Comparison of ENCODE assay signal across 16 mouse cellular contexts in genomic region chr13:43269460-43270219, GRCm38 (mm10). TPM values are rescaled to one million over a fixed set of nuclear protein-coding genes. Genes with fewer than 3 reads are reported as not detected.
DNase-seq lines count a peak whose midpoint lies in the region; ATAC-seq and TF ChIP-seq lines count a peak whose summit lies in the region.
"Had no signal": no experiment of that assay in that cellular context is flagged by ENCODE, and none has a peak within 500 bp of the region (broad histone marks: within the 10 kb centered on the region; RNA-seq: fewer than 3 reads in every experiment).

No protein-coding gene starts in this region.

- no peak for TF ChIP-seq CTCF in layer of hippocampus, adult 2 months (conservative IDR thresholded peaks at IDR 0.05)
- no peak for TF ChIP-seq CTCF in hindbrain, postnatal 0 days (IDR thresholded peaks at IDR 0.05; ENCODE audit: low read depth)
- TF ChIP-seq CTCF in heart, adult 2 months (IDR thresholded peaks at IDR 0.05): no peak

- intact Hi-C loops in heart, adult 2 months (cut with DNase I): no loop called here

- 21% methylated on average over 4 of the region's 4 CpGs for WGBS in hindbrain, postnatal 0 days
- WGBS in heart, adult 2 months: 53% methylated on average over 4 of the region's 4 CpGs

- H3K27ac ChIP-seq in layer of hippocampus, adult 2 months: peak overlapping the region; percentile 84
- H3K27ac ChIP-seq in hindbrain, postnatal 0 days: no peak overlapping the region
- H3K27ac ChIP-seq in heart, adult 2 months: no peak overlapping the region
- H3K27ac ChIP-seq: gastrocnemius, adult 2 months; liver, embryonic 14.5 days; stomach, postnatal 0 days had no signal

- no peaks in the 10 kb centered on the region for H3K36me3 ChIP-seq in hindbrain, postnatal 0 days (ENCODE audit: insufficient read depth, low read length)
- no peaks in the 10 kb centered on the region; the same call in 1 of the 2 replicates for H3K36me3 ChIP-seq in heart, adult 2 months (ENCODE audit: control insufficient read depth, insufficient read depth, low read length)

- no peak for DNase-seq in layer of hippocampus, adult 2 months (ENCODE audit: low spot score in 2 of 2)
- DNase-seq in layer of hippocampus, postnatal 36 days: no peak
- peak; percentile 61 for DNase-seq in MN1 (ENCODE audit: low spot score)
- DNase-seq in embryo, embryonic 9.5 days (ENCODE audit: extremely low spot score): peak; percentile 25
- no peak for DNase-seq in hindbrain, postnatal 0 days (ENCODE audit: low spot score)
- no peak for DNase-seq in frontal cortex, postnatal 14 days (ENCODE audit: low spot score in 2 of 2)
- no peak for DNase-seq in right cerebral cortex, adult 2 months (ENCODE audit: low spot score in 2 of 2)
- no peak for DNase-seq in heart, adult 2 months
- DNase-seq: gastrocnemius, adult 2 months; heart, postnatal 4 days; kidney, adult 8-10 months; layer of hippocampus, adult 9-11 months; left cerebral cortex, postnatal 4 days had no signal

- H3K4me1 ChIP-seq in hindbrain, postnatal 0 days (ENCODE audit: insufficient read depth, low read length): 0 out of 2 replicates have a peak, but pooled peaks cover 6% of the 10 kb centered on the region
- H3K4me1 ChIP-seq in heart, adult 2 months (ENCODE audit: control insufficient read depth, insufficient read depth, low read length): peaks cover 23% of the 10 kb centered on the region

- ATAC-seq in hindbrain, postnatal 0 days: peak; percentile 11; the same call in 1 of the 2 replicates

- TF ChIP-seq POLR2A in heart, adult 2 months (IDR thresholded peaks at IDR 0.05; ENCODE audit: insufficient read depth, low read depth, low read length): no peak

- H3K79me2 ChIP-seq in heart, adult 2 months (replicated peaks; ENCODE audit: control insufficient read depth, insufficient read depth, low read length): peaks cover 3% of the 10 kb centered on the region; the same call in 1 of the 2 replicates

- no peak overlapping the region for H3K4me2 ChIP-seq in hindbrain, postnatal 0 days (ENCODE audit: low read depth, low read length)

- no peaks in the 10 kb centered on the region for H3K9me3 ChIP-seq in hindbrain, postnatal 0 days (ENCODE audit: low read length)

- TF ChIP-seq EP300 in heart, adult 2 months (IDR thresholded peaks at IDR 0.05; ENCODE audit: insufficient read depth, low read depth, low read length): no peak

- H3K9ac ChIP-seq in hindbrain, postnatal 0 days (replicated peaks; ENCODE audit: low read length): no peak overlapping the region
- H3K9ac ChIP-seq in heart, adult 2 months (ENCODE audit: low read depth, low read length): no peak overlapping the region
- H3K9ac ChIP-seq: liver, embryonic 14.5 days had no signal

- H3K27me3 ChIP-seq in hindbrain, postnatal 0 days (ENCODE audit: insufficient read depth, low read length): no peaks in the 10 kb centered on the region
- H3K27me3 ChIP-seq in heart, adult 2 months (ENCODE audit: control insufficient read depth, insufficient read depth, low read length): no peaks in the 10 kb centered on the region
- H3K27me3 ChIP-seq: CH12.LX had no signal

- no peak overlapping the region for H3K4me3 ChIP-seq in layer of hippocampus, adult 2 months
- no peak overlapping the region for H3K4me3 ChIP-seq in hindbrain, postnatal 0 days (ENCODE audit: low read length)
- H3K4me3 ChIP-seq in heart, adult 2 months: no peak overlapping the region
- H3K4me3 ChIP-seq: gastrocnemius, adult 2 months had no signal

RNA-seq across cellular contexts. Expression of gene Gfod1, which starts 34.3 kb away (rescaled TPM):
- total RNA-seq in layer of hippocampus, adult 2 months (2021): 10 to 100 TPM; 94.6 to 99.3 TPM
- total RNA-seq in layer of hippocampus, postnatal 36 days (2021): 100 to 1,000 TPM in 1 of 2 experiments, 10 to 100 TPM in 1; 98.0 to 109 TPM
- 26.3 and 26.9 TPM in 2 replicates for total RNA-seq in hindbrain, postnatal 0 days (2014; rRNA removed)
- 2.6 and 2.7 TPM in 2 replicates for polyA plus RNA-seq in hindbrain, postnatal 0 days (2015; fragmentation: Nextera tagmentation; extraction: Ambion mirVana)
- total RNA-seq in heart, adult 2 months (2021): 10 to 100 TPM; 33.7 to 34.1 TPM
- polyA plus RNA-seq in heart, adult 2 months (2012; rRNA removed): 9.5 and 19.2 TPM in 2 replicates

Comparison
In these comparisons a context has a peak if more than half of its experiments do, and no peak if none do; other contexts are left out.
1. DNase-seq: peak in MN1 (single experiment) and embryo, embryonic 9.5 days (single experiment); none in layer of hippocampus, adult 2 months (0 of 2), layer of hippocampus, postnatal 36 days (0 of 2), hindbrain, postnatal 0 days (single experiment), frontal cortex, postnatal 14 days (0 of 2), right cerebral cortex, adult 2 months (0 of 2) and heart, adult 2 months (0 of 2).